Mouse (Mus musculus): Measurements from ENCODE around the gene Gm20390. TPM values are rescaled to one million over a fixed set of nuclear protein-coding genes. Genes with fewer than 3 reads are reported as not detected.

The Gm20390 gene
- total RNA-seq (2021) = 10 to 100 TPM; 72.2 to 90.6 TPM
- long read RNA-seq, experiment 1, partial matches to known transcripts = 4 of 5 reads
- long read RNA-seq, experiment 1, other reads (novel, unspliced or antisense) = 1 of 5 reads
- long read RNA-seq, experiment 2, partial matches to known transcripts = 9 of 13 reads
- long read RNA-seq, experiment 2, other reads (novel, unspliced or antisense) = 4 of 13 reads

DNA sequence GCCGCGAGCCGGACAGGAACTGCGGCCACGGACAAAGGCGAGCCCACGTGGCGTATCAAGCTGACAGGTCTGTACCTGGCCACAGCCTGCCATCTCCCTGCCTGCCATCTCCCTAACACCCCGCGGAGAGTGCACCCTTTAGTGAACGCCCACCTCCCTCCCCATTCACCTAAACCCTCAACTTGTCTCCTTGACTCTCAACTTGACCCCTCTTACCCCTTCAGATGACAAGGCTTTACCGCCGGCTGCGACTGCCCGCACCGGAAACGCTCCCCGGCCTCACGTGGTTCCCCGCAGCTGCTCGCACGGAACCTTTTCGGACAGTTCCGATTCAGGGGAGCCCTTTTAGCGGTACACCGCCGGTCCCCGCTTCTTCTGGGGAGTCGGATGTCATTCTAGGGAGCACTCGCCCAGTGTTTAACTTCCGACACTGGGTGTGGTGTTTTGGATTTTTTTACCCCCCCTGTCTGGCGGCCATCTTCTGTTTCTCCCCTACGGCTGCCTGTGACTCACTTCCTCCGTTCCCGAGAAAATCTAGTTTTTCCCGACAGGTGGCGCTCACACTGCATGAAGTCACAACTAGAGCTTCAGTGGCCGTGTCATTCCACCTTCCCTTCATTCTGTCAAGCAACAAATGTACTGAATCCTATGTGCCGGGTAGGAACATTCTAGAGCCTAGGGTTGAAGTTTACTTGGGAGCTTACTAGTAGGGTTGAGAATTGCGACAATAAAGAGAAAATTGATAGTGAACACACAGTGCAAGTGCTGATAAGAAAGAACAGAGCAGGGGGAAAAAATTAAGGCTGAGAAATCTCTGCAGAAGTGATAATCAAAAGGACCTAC is at the start of gene Gm20390, which contains the start of gene Nme1:
Gene Gm20390, minus strand, starts transcription at position 289 of the 843 bp plus-strand sequence.
Gene Nme1, minus strand, starts transcription at position 517 of the 843 bp plus-strand sequence.
- DNase-seq (ENCODE audit: low spot score in 2 of 2) = peak; percentile 94 to 95

DNA sequence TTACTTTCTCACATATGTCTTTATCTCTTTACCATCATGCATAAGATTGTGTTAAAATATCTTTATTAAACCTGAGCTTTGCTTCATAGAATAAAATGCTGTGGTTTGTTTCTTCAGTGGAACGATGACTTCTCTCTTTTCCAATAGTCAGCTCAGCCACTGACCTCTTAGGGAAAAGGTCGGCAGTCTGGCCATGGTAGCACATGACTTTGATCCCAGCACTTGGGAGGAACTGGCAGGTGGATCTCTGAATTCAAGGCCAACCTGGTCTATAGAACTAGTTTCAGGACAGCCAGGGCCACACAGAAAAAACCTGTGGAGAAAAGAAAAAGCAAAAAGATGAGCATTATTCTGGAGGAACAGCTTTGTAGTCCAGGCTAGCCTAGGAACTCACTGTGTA is 35.3 kb upstream of the Gm20390 start:
- DNase-seq (ENCODE audit: low spot score in 2 of 2) = no peak

DNA sequence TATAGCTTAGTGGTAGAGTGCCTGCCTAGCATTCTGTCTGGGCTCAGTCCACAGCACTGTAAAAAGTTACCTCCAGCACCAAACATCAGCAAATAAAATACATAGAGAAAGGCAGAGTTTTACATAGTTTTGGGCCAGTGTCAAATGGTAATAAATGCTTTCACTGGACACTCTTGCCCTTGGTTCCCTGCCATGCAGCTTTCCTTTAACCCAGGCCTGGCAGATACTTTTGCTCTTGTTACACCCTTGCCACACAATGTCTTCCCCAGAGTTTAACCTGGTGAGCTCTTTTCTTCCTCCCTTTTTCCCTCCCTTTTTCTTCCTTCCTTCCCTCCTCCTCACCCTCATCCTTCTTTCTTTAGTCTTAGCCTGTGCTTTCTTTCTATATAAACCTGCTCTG is 31.2 kb upstream of the Gm20390 start:
- DNase-seq (ENCODE audit: low spot score in 2 of 2) = no peak

DNA sequence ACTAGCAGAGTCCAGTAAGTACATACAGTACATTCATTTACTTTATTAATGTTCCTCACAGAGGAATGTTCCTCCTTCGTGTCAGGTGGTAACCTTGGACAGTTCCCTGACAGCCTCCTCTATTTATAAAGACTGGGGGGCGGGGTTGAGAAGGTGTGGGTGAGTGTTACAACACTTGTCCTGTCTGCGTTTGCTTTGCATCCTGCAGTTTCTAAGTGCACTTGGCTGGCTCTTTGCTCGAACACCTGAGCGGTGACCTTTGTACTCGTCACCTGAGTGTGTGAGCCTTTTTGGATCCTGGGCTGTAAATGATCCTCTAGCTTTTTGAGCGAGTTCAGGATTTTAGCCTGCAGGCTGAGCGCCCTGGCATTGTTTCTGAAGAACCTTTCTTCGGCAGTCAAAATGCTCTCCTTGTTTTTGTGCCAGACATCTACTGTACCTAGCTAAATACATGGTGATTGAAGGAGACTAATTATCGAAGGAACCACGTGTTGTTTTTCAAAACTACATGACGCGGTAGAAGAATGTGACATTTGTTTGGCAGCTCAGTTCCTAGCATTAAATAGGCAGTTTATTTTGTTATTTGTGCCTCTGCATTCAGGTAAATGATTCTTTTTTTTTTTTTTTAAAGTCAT is 29.2 kb upstream of the Gm20390 start:
- no peak for DNase-seq (ENCODE audit: low spot score in 2 of 2)

DNA sequence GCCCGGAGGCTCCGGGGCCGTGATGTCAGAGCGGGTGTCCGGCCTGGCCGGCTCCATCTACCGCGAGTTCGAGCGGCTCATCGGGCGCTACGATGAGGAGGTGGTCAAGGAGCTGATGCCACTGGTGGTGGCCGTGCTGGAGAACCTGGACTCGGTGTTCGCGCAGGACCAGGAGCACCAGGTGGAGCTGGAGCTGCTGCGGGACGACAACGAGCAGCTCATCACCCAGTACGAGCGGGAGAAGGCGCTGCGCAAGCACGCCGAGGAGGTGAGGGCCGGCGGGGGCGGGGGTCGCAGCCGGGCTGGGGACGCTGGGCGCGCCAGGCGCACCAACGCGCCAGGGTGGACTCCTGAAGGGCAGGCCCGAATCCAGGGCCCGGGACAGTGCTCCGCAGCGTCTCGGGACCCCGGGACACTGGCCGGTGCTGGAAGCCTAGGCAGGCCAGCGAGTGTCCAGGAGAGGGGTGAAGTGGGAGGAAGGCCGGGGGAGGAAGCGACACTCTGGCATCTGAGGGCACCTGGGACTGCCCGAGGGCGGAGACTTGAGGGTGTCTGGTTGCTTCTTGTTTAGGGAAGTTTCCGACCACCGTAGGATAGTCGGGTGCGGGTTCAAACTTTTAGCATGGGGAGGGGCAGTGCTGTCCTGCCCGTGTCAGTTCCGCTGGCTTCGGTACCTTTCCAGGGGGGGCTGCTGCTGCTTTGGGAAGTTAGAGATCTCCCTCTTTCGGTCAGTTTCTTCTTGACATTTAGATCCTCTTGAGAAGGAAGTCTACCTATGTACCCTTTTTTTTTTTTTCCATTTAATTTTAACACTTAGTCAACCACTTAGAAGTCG is 28.4 kb upstream of the Gm20390 start:
- peak; percentile 43 to 52 for DNase-seq (ENCODE audit: low spot score in 2 of 2)

DNA sequence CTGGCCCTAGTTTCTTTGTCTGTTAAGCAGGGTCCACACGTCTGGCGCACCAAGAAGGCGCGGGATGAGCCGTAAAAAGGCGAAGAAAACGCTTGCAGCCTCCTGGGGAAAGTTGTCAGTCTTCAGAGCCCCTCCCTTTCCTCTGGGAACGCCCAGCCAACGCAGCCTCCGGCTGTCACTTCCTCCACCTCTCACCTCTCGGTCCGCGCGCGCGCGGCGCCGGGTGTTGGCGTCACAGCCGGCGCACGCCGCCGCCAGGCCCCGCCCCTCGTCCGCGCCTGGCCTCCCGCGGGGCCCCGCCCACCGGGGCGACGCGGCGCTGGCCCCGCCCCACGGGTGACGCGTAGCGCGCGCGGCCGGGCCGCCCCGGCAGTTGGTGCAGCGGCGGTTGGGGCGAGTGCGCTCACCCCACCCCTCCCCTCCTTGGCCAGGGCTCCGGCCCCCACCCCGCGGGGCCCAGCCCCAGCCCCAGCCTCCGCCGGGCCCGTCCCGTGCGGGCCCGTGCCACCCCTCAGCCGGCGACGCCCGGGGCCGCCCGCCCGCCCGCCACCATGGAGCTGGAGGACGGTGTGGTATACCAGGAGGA is 27.7 kb upstream of the Gm20390 start, which contains the start of gene Spag9:
Gene Spag9, plus strand, starts transcription at position 372 of the 586 bp plus-strand sequence.
- DNase-seq (ENCODE audit: low spot score in 2 of 2) = peak; percentile 92 to 94

DNA sequence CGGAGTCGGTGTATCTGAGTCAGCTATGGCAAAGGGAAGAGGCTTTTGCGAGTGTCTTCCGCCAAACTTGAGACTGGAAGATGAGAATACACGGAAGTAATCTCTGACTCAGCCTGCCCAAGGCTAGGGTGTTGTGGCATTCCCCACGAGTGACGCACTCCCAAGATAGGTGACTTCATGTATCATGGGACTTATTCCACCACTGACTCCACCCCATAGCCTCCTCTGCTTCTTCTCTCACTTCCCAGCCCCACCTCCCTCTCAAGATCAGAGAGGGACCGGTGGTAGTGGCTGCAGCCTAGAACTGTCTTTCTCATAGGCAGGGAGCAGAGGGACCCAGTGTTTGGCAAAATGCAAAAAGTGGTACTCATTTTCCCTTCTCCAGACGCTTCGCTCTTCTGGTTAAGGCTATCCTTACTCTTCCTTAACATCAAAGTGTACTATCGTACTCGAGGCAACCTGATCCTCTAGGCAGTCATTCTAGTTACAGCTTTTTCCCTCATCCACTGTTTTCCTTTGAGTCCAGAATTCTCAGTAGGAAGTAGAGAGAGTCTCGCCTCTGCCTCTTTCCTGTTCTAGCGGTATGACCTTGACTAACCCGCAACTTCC is 27.1 kb upstream of the Gm20390 start:
- DNase-seq (ENCODE audit: low spot score in 2 of 2) = peak; percentile 72 to 73

DNA sequence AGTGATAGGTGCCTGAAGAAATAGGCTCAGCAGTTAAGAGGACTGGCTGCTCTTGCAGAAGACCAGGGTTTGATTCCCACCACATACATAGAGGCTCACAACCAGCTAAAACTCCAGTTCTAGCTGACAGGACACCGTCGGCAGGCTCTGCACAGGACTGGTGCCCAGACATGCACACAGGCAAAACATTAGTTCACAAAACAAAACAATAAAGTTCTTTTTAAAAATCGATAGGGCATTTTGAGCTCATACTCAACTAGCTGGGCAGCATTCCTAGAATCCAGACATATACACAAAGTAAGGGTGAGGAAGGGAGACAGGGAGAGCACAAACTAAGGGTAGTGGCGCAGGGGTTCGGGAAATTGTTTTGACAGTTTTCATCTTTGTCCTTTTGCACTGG is 26.4 kb upstream of the Gm20390 start:
- no peak for DNase-seq (ENCODE audit: low spot score in 2 of 2)

DNA sequence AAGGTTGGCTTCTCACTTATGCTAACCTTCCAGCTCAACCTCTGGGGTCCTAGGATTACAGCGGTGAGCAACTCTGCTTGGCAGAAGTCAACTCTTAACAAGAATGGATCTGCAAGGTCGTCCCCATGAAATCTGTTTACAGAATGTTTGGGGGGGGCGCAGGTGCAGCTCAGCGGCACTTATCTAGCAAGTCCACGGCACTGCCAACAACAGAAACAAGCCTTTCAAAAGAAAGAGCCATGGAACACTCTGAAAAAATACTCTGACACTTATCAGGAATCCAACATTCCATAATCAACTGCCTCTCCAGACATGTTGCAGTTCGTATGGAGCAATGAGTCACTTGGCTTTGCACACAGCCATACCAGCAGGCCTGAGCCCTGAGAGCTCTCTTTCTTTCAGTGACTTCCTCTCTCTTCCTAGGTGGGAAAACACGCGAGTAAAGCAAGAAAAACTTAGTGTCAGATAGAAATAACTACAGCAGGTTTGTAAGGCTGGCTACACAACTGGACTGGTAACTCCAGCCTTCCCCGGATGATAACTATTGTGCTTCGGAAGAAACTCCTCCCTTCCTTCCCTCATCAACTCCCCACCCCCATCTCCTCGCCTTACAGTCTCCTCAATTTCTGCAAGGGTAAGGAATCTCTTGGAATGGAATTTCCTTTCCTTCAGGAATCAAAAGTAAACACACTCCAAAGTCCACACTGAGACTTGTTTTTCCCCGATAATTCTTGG is 20.4 kb upstream of the Gm20390 start:
- DNase-seq (ENCODE audit: low spot score in 2 of 2) = no peak

DNA sequence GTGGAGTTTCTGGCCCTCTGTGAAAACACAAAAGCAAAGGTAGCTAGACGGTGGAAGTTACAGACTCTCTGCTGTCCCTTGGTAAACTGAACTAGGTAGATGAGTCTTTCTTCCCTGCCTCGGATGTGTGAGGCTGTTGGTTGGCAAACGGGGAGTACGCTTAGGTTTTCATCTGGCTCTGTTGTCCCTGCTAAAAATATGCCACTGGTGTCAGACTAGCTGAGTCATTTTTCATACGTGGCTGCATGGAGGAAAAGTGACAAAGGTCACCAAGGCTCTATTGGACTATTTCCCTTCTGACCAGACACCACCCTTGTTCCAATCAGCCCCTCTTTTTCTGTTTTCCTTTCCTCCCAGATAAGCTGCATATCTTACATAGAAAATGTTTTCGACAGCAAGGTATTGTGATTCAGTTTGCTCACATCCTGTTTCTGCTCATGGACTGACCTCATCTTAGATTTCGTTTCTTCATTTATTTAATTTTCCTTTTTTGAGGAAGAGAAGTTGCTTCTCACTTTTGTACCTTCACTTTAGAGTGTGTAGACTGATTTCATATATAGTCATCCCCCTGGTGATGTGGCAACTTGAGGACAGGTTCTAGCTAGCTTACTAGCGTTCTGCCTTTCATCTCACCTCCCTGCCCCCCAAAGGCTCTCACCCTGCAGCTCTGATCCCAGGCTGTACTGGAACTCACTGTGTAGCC is 19.7 kb upstream of the Gm20390 start:
- no peak for DNase-seq (ENCODE audit: low spot score in 2 of 2)

DNA sequence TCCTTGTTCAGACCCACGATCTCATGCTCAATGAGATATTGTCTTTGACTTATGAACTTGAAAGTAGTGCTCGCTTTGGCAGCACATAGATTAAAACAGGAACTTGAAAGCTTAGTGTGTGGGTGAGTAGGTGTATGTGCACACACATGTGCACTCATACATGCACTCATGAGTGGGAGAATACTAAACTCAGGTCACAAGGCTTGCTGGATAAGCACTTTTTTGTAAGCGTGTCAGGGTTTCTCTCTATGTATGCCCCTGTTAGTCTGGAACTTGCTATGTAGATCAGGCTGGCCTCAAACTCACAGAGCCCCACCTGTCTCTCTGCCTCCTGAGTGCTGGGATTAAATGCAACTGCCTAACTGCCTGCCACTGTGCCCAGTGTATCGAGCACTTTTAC is 18.9 kb upstream of the Gm20390 start:
- no peak for DNase-seq (ENCODE audit: low spot score in 2 of 2)

DNA sequence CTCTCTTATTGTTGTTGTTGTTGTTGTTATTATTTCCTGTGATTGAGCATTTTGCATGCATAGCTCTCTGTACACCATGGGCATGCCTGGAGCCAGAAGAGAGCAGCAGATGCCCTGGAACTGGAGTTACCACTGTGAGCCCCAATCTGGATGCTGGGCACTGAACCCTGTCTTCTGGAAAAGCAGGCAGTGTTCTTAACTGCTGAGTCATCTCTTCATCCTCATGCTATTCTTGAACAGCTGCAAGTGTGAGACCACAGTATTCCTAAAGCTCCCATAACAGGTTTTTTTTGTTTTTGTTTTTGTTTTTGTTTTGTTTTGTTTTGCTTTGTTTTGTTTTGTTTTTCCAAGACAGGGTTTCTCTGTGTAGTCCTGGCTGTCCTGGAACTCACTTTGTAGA is 18.2 kb upstream of the Gm20390 start:
- no peak for DNase-seq (ENCODE audit: low spot score in 2 of 2)

DNA sequence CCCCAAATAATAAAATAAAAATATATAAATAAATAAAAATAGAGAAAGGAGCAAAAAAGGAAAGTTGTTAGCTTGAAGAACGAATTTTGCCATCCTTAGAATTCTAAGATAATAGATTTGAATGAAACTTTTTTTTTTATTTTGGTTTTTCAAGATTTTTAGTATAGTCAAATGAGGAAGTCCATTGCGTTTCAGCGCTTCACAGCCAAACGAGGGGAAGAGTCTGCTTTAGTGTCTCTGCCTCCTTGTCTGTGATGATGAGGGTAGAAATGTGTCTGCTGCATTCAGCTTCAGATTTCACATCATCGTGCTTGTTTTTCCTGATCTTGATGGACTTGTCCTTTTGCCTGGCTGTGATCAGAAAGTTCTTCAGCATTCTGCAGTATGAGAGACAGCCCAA is 17.2 kb upstream of the Gm20390 start:
- no peak for DNase-seq (ENCODE audit: low spot score in 2 of 2)

DNA sequence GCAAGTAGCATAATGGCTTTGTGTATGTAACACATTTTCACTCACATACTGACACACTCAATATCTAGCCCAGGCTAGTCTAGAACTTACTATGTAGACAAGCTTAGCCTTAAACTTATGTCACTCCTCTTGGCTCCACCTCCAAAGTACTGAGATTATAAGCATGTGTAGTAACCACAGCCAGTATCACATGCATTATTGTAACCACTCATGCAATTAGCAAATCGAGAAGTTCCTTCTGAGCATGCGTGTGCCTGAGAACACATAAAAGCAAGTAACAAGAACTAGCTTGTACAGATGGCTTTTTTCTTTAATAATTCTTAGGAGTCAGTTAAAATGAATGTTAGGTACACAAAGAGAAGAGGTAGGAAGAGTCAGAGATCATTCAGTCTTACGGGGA is 16.5 kb upstream of the Gm20390 start:
- DNase-seq (ENCODE audit: low spot score in 2 of 2) = no peak

DNA sequence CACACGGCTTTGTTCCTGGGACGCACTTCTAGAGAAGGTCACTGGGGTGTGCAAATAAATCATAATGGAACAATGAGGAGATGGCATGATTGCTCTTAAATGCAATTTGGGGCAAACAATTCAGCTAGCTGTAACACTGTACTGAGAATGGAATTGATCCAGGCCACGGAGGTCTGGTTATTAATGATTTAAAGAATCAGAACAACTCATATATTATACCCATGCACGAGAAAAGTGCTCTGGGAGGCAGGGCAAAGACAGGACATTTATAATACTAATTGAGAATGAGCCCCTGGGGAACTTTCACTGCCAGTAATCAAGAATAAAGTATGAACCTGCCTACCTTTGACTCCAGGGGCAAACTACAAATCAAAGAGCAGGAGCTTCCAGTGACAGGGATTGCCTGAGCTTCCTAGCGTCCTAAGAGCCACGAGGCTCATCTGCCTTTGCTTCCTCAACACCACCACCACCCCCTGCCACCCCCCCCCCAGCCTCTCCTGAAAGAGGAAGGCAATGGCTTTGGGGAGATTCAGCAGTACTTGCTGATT is 11.5 kb upstream of the Gm20390 start:
- DNase-seq (ENCODE audit: low spot score in 2 of 2) = no peak

DNA sequence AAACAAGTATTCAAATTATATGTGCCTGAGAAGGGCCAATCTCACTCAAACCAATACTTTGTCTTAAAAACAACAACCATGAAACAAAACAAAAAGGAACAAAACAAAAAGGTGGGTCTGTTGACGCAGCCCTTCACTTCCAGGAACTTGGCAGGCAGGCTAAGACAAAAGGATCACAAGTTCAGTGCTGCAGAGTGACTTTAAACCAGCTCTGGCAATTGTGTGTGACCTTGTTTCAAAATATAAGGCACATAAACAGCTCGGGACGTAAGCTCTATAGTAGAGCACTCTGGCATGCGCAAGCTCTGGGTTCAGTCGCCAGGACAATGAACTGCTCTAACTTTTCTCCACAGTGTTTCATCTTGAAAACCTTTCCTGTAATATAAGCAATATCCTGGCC is 4.9 kb upstream of the Gm20390 start:
- DNase-seq (ENCODE audit: low spot score in 2 of 2) = no peak

DNA sequence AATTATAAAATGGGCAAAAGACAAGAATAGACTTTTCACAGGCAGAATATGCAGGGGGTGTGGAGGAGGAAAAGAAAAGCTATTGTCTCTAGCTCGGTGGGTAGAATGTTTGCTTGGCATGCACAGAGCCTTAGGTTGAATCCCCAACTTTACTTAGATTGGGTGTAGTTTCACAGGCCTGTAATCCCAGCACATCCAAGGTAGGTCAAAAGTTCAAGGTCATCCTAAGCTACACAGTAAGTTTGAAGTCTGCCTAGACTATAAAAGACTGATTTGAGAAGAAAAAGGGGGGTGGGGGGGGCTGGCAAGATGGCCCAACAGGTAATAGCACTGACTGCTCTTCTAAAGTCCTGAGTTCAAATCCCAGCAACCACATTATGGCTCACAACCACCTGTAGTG is 1.7 kb upstream of the Gm20390 start:
- DNase-seq (ENCODE audit: low spot score in 2 of 2) = no peak

DNA sequence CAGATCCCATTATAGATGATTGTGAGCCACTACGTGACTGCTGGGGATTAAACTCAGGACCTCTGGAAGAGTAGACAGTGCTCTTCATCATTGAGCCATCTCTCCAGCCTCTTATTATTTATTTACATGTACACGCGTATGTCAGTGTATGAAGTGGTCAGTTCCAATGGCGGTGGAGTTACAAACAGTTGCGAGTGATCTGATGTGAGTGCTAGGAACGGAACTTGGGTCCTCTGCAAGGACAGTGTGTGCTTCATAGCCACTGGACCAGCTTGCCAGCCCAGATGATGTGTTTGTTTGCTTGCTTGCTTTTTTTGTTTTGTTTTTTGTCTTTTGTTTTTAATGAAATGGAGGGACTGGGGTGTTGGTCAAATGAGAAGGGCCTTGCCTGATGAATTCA is 1.1 kb upstream of the Gm20390 start:
- no peak for DNase-seq (ENCODE audit: low spot score in 2 of 2)

DNA sequence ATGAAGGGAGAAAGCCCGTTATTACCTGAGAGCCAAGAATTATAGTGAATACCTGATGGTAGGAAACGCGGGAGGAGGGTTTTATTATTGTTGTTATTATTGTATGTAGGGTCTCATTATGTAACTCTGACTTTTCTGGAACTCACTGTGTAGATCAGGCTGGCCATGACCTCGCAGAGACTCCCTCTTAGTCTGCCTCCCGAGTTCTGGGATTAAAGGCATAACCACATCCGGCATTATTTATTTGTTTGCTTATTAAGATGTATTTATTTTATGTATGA is 695 bp upstream of the Gm20390 start:
- DNase-seq (ENCODE audit: low spot score in 2 of 2) = no peak
